Mouse (Mus musculus) right cerebral cortex, postnatal 4 days (tissue): ENCODE results near the gene Trank1.
A peak's percentile ranks its signal among the peaks of the same experiment; 100 is the strongest.

Experiments used
- DNase-seq: peaks from one replicate; pipeline ENCODE4 v3.0.0-alpha.2; 2022

Gene Trank1

GRCm38 (mm10) chr9:111311031-111311842 lies at the start of gene Trank1:
Gene Trank1, plus strand, starts transcription at chr9:111311739.
- peak; percentile 53 for DNase-seq

GRCm38 (mm10) chr9:111267998-111268397 lies 43.5 kb upstream of the Trank1 start:
- DNase-seq, result no peak

- DNase-seq, result no peak
Measured at GRCm38 (mm10) chr9:111270606-111271005, 40.9 kb upstream of the Trank1 start.

GRCm38 (mm10) chr9:111271056-111271433 lies 40.5 kb upstream of the Trank1 start:
- DNase-seq, result no peak

GRCm38 (mm10) chr9:111271434-111272160 lies 39.9 kb upstream of the Trank1 start, which contains the start of the genes Mlh1 and Epm2aip1:
Gene Mlh1, minus strand, starts transcription at chr9:111271791.
Gene Epm2aip1, plus strand, starts transcription at chr9:111271929.
- peak; percentile 100 for DNase-seq

- no peak for DNase-seq
Measured at GRCm38 (mm10) chr9:111272356-111272755, 39.2 kb upstream of the Trank1 start.

GRCm38 (mm10) chr9:111272996-111273785 lies 38.3 kb upstream of the Trank1 start:
- DNase-seq, result no peak

- DNase-seq, result no peak
Measured at GRCm38 (mm10) chr9:111273958-111274357, 37.6 kb upstream of the Trank1 start.

- no peak for DNase-seq
Measured at GRCm38 (mm10) chr9:111275156-111275555, 36.4 kb upstream of the Trank1 start.

- no peak for DNase-seq
Measured at GRCm38 (mm10) chr9:111285061-111285460, 26.5 kb upstream of the Trank1 start.

GRCm38 (mm10) chr9:111285676-111286075 lies 25.9 kb upstream of the Trank1 start:
- DNase-seq, result no peak

GRCm38 (mm10) chr9:111286468-111286867 lies 25.1 kb upstream of the Trank1 start:
- DNase-seq, result no peak

GRCm38 (mm10) chr9:111287956-111288355 lies 23.6 kb upstream of the Trank1 start:
- DNase-seq, result no peak

GRCm38 (mm10) chr9:111289294-111289831 lies 22.2 kb upstream of the Trank1 start:
- DNase-seq, result no peak

GRCm38 (mm10) chr9:111289832-111290339 lies 21.7 kb upstream of the Trank1 start:
- peak; percentile 84 for DNase-seq

- no peak for DNase-seq
Measured at GRCm38 (mm10) chr9:111290539-111291100, 20.9 kb upstream of the Trank1 start.

GRCm38 (mm10) chr9:111293234-111293633 lies 18.3 kb upstream of the Trank1 start:
- no peak for DNase-seq

GRCm38 (mm10) chr9:111294911-111295310 lies 16.6 kb upstream of the Trank1 start:
- DNase-seq, result no peak

- no peak for DNase-seq
Measured at GRCm38 (mm10) chr9:111295323-111295722, 16.2 kb upstream of the Trank1 start.

- DNase-seq, result no peak
Measured at GRCm38 (mm10) chr9:111296433-111296832, 15.1 kb upstream of the Trank1 start.

- no peak for DNase-seq
Measured at GRCm38 (mm10) chr9:111298606-111299005, 12.9 kb upstream of the Trank1 start.

- no peak for DNase-seq
Measured at GRCm38 (mm10) chr9:111302196-111302831, 9.2 kb upstream of the Trank1 start.
